ENCODE assay signal across 10 mouse cellular contexts in genomic region chr15:100375066-100375465, GRCm38 (mm10). TPM values are rescaled to one million over a fixed set of nuclear protein-coding genes. Genes with fewer than 3 reads are reported as not detected.
A peak's percentile ranks its signal among the peaks of the same experiment; 100 is the strongest.
DNase-seq lines count a peak whose midpoint lies in the region; ATAC-seq and TF ChIP-seq lines count a peak whose summit lies in the region.
"Had no signal": no experiment of that assay in that cellular context is flagged by ENCODE, and none has a peak within 500 bp of the region (broad histone marks: within the 10 kb centered on the region; RNA-seq: fewer than 3 reads in every experiment).

No protein-coding gene starts in this region.

- no peak overlapping the region for H3K27ac ChIP-seq in forebrain, embryonic 11.5 days (ENCODE audit: low read depth, low read length)
- no peak overlapping the region for H3K27ac ChIP-seq in forebrain, embryonic 12.5 days
- H3K27ac ChIP-seq in embryonic facial prominence, embryonic 10.5 days (replicated peaks) = no peak overlapping the region
- H3K27ac ChIP-seq in liver, postnatal 0 days (ENCODE audit: low read depth) = no peak overlapping the region
- H3K27ac ChIP-seq in small intestine, adult 2 months (ENCODE audit: insufficient read depth, low read depth, low read length) = no peak overlapping the region
- H3K27ac ChIP-seq: limb, embryonic 12.5 days had no signal

- DNase-seq in forebrain, embryonic 11.5 days (ENCODE audit: low spot score) = peak; percentile 71
- peak; percentile 81 for DNase-seq in 3T3-L1 (ENCODE audit: low read depth, low spot score)
- peak; percentile 71 for DNase-seq in adrenal gland, postnatal 14 days
- DNase-seq in embryonic facial prominence, embryonic 10.5 days (ENCODE audit: low spot score) = peak; percentile 63
- DNase-seq in kidney, postnatal 14 days = peak; percentile 76
- peak; percentile 64 for DNase-seq in liver, postnatal 0 days

- no peaks in the 10 kb centered on the region for H3K9me3 ChIP-seq in forebrain, embryonic 11.5 days (ENCODE audit: control insufficient read depth, low read length)
- H3K9me3 ChIP-seq in forebrain, embryonic 12.5 days = 0 out of 2 replicates have a peak, but pooled peaks cover 7% of the 10 kb centered on the region
- no peaks in the 10 kb centered on the region for H3K9me3 ChIP-seq in embryonic facial prominence, embryonic 10.5 days
- no peaks in the 10 kb centered on the region for H3K9me3 ChIP-seq in liver, postnatal 0 days (ENCODE audit: low read length)

- no peak for TF ChIP-seq EP300 in liver, postnatal 0 days (IDR thresholded peaks at IDR 0.05; ENCODE audit: low read depth)

- no peak for ATAC-seq in forebrain, embryonic 11.5 days (replicated peaks; ENCODE audit: low FRiP score)
- no peak for ATAC-seq in forebrain, embryonic 12.5 days (ENCODE audit: low FRiP score)
- no peak for ATAC-seq in liver, postnatal 0 days

- no peaks in the 10 kb centered on the region for H3K27me3 ChIP-seq in forebrain, embryonic 11.5 days (ENCODE audit: control insufficient read depth, insufficient read depth, low read length)
- no peaks in the 10 kb centered on the region for H3K27me3 ChIP-seq in forebrain, embryonic 12.5 days
- no peaks in the 10 kb centered on the region for H3K27me3 ChIP-seq in embryonic facial prominence, embryonic 10.5 days (replicated peaks; ENCODE audit: low read depth, poor library complexity, severe bottlenecking)
- H3K27me3 ChIP-seq in liver, postnatal 0 days (ENCODE audit: insufficient read depth, low read length) = no peaks in the 10 kb centered on the region
- peaks cover 4% of the 10 kb centered on the region; the same call in 1 of the 2 replicates for H3K27me3 ChIP-seq in small intestine, adult 2 months (ENCODE audit: control insufficient read depth, insufficient read depth, low read length)
- H3K27me3 ChIP-seq: limb, embryonic 12.5 days had no signal

- no peak overlapping the region for H3K9ac ChIP-seq in forebrain, embryonic 11.5 days (ENCODE audit: low read length)
- no peak overlapping the region for H3K9ac ChIP-seq in forebrain, embryonic 12.5 days
- H3K9ac ChIP-seq in liver, postnatal 0 days (replicated peaks) = no peak overlapping the region
- H3K9ac ChIP-seq: limb, embryonic 12.5 days had no signal

- no peaks in the 10 kb centered on the region for H3K36me3 ChIP-seq in forebrain, embryonic 11.5 days (ENCODE audit: control insufficient read depth, insufficient read depth, low read length)
- no peaks in the 10 kb centered on the region for H3K36me3 ChIP-seq in forebrain, embryonic 12.5 days (replicated peaks)
- no peaks in the 10 kb centered on the region for H3K36me3 ChIP-seq in embryonic facial prominence, embryonic 10.5 days (replicated peaks)
- H3K36me3 ChIP-seq in liver, postnatal 0 days (replicated peaks; ENCODE audit: insufficient read depth, low read length) = no peaks in the 10 kb centered on the region
- H3K36me3 ChIP-seq in small intestine, adult 2 months (ENCODE audit: control insufficient read depth, insufficient read depth, low read length) = no peaks in the 10 kb centered on the region
- H3K36me3 ChIP-seq: limb, embryonic 12.5 days had no signal

- no peak overlapping the region for H3K4me2 ChIP-seq in forebrain, embryonic 11.5 days (ENCODE audit: low read depth, low read length, severe bottlenecking)
- no peak overlapping the region for H3K4me2 ChIP-seq in forebrain, embryonic 12.5 days
- H3K4me2 ChIP-seq in liver, postnatal 0 days (ENCODE audit: low read depth, low read length) = no peak overlapping the region
- H3K4me2 ChIP-seq: limb, embryonic 12.5 days had no signal

- no peak overlapping the region for H3K4me3 ChIP-seq in forebrain, embryonic 11.5 days (ENCODE audit: low read depth, low read length)
- no peak overlapping the region for H3K4me3 ChIP-seq in forebrain, embryonic 12.5 days (replicated peaks)
- H3K4me3 ChIP-seq in embryonic facial prominence, embryonic 10.5 days = no peak overlapping the region
- H3K4me3 ChIP-seq in liver, postnatal 0 days (ENCODE audit: low read depth, low read length) = no peak overlapping the region
- H3K4me3 ChIP-seq in small intestine, adult 2 months (ENCODE audit: low read depth, low read length) = no peak overlapping the region
- H3K4me3 ChIP-seq: limb, embryonic 12.5 days had no signal

- peak; percentile 70 for TF ChIP-seq CTCF in liver, postnatal 0 days (IDR thresholded peaks at IDR 0.05; ENCODE audit: low read depth)
- TF ChIP-seq CTCF in small intestine, adult 2 months (IDR thresholded peaks at IDR 0.05; ENCODE audit: extremely low read depth, insufficient read length, insufficient replicate concordance, low read depth, low read length) = peak; percentile 36; the same call in 1 of the 2 replicates

- TF ChIP-seq POLR2A in small intestine, adult 2 months (IDR thresholded peaks at IDR 0.05; ENCODE audit: low read depth, low read length) = no peak

- no peaks in the 10 kb centered on the region for H3K4me1 ChIP-seq in forebrain, embryonic 11.5 days (replicated peaks; ENCODE audit: control insufficient read depth, insufficient read depth, low read length)
- H3K4me1 ChIP-seq in forebrain, embryonic 12.5 days = no peaks in the 10 kb centered on the region
- H3K4me1 ChIP-seq in embryonic facial prominence, embryonic 10.5 days = peaks cover 7% of the 10 kb centered on the region; the same call in 1 of the 2 replicates
- no peaks in the 10 kb centered on the region for H3K4me1 ChIP-seq in liver, postnatal 0 days (ENCODE audit: insufficient read depth)
- peaks cover 1% of the 10 kb centered on the region; the same call in 1 of the 2 replicates for H3K4me1 ChIP-seq in small intestine, adult 2 months (ENCODE audit: control insufficient read depth, insufficient read depth, insufficient read length, low read length)
- H3K4me1 ChIP-seq: limb, embryonic 12.5 days had no signal

- 44% methylated on average over 5 of the region's 5 CpGs for WGBS in forebrain, embryonic 11.5 days
- WGBS in forebrain, embryonic 12.5 days = 43% methylated on average over 5 of the region's 5 CpGs
- WGBS in embryonic facial prominence, embryonic 10.5 days = 36% methylated on average over 5 of the region's 5 CpGs
- 34% methylated on average over 5 of the region's 5 CpGs for WGBS in liver, postnatal 0 days (ENCODE audit: insufficient replicate concordance)
- 45% methylated on average over 5 of the region's 5 CpGs for WGBS in small intestine, adult 2 months

RNA-seq across cellular contexts. Expression of gene Higd1c, which starts 10.7 kb away (rescaled TPM):
- not detected in 2 replicates for polyA plus RNA-seq in forebrain, embryonic 11.5 days (2014; fragmentation: Nextera tagmentation; extraction: Ambion mirVana)
- polyA plus RNA-seq in forebrain, embryonic 12.5 days (2016; fragmentation: Nextera tagmentation; extraction: Ambion mirVana) = not detected in 2 replicates
- total RNA-seq in adrenal gland, postnatal 14 days (2021) = 0.83 TPM in 1 of 2 replicates, not detected in the other
- polyA plus RNA-seq in embryonic facial prominence, embryonic 10.5 days (2016; fragmentation: Nextera tagmentation; extraction: Ambion mirVana) = not detected in 2 replicates
- polyA plus RNA-seq in liver, postnatal 0 days (2015; fragmentation: Nextera tagmentation; extraction: Ambion mirVana) = not detected in 2 replicates
- not detected in 2 replicates for polyA plus RNA-seq in small intestine, adult 2 months (2012; rRNA removed)
- polyA plus RNA-seq: limb, embryonic 12.5 days; testis, adult 2 months had no signal

RNA-seq across cellular contexts. Expression of gene Mettl7a2, which starts 22.1 kb away (rescaled TPM):
- not detected in 2 replicates for polyA plus RNA-seq in forebrain, embryonic 11.5 days (2014; fragmentation: Nextera tagmentation; extraction: Ambion mirVana)
- not detected in 2 replicates for polyA plus RNA-seq in forebrain, embryonic 12.5 days (2016; fragmentation: Nextera tagmentation; extraction: Ambion mirVana)
- total RNA-seq in adrenal gland, postnatal 14 days (2021) = 1.5 and 2.2 TPM in 2 replicates
- not detected in 2 replicates for polyA plus RNA-seq in embryonic facial prominence, embryonic 10.5 days (2016; fragmentation: Nextera tagmentation; extraction: Ambion mirVana)
- not detected in 2 replicates for polyA plus RNA-seq in liver, postnatal 0 days (2015; fragmentation: Nextera tagmentation; extraction: Ambion mirVana)
- polyA plus RNA-seq in small intestine, adult 2 months (2012; rRNA removed) = not detected in 2 replicates
- polyA plus RNA-seq: limb, embryonic 12.5 days; testis, adult 2 months had no signal

RNA-seq across cellular contexts. Expression of gene Methig1, which starts 22.1 kb away (rescaled TPM):
- polyA plus RNA-seq in forebrain, embryonic 11.5 days (2014; fragmentation: Nextera tagmentation; extraction: Ambion mirVana) = not detected in 2 replicates
- polyA plus RNA-seq in forebrain, embryonic 12.5 days (2016; fragmentation: Nextera tagmentation; extraction: Ambion mirVana) = 0.18 TPM in 1 of 2 replicates, not detected in the other
- 0.68 and 0.78 TPM in 2 replicates for total RNA-seq in adrenal gland, postnatal 14 days (2021)
- polyA plus RNA-seq in embryonic facial prominence, embryonic 10.5 days (2016; fragmentation: Nextera tagmentation; extraction: Ambion mirVana) = not detected in 2 replicates
- polyA plus RNA-seq in liver, postnatal 0 days (2015; fragmentation: Nextera tagmentation; extraction: Ambion mirVana) = 0.12 and 0.15 TPM in 2 replicates
- not detected in 2 replicates for polyA plus RNA-seq in small intestine, adult 2 months (2012; rRNA removed)
- polyA plus RNA-seq: testis, adult 2 months had no signal

RNA-seq across cellular contexts. Expression of gene Mettl7a3, which starts 40.3 kb away (rescaled TPM):
- polyA plus RNA-seq in forebrain, embryonic 11.5 days (2014; fragmentation: Nextera tagmentation; extraction: Ambion mirVana) = not detected in 2 replicates
- polyA plus RNA-seq in forebrain, embryonic 12.5 days (2016; fragmentation: Nextera tagmentation; extraction: Ambion mirVana) = not detected in 2 replicates
- total RNA-seq in adrenal gland, postnatal 14 days (2021) = 0.26 TPM in 1 of 2 replicates, not detected in the other
- polyA plus RNA-seq in embryonic facial prominence, embryonic 10.5 days (2016; fragmentation: Nextera tagmentation; extraction: Ambion mirVana) = not detected in 2 replicates
- not detected in 2 replicates for polyA plus RNA-seq in liver, postnatal 0 days (2015; fragmentation: Nextera tagmentation; extraction: Ambion mirVana)
- not detected in 2 replicates for polyA plus RNA-seq in small intestine, adult 2 months (2012; rRNA removed)
- polyA plus RNA-seq: testis, adult 2 months had no signal

RNA-seq across cellular contexts. Expression of gene Gm5475, which starts 46.9 kb away (rescaled TPM):
- not detected in 2 replicates for polyA plus RNA-seq in forebrain, embryonic 11.5 days (2014; fragmentation: Nextera tagmentation; extraction: Ambion mirVana)
- polyA plus RNA-seq in forebrain, embryonic 12.5 days (2016; fragmentation: Nextera tagmentation; extraction: Ambion mirVana) = 0.08 and 0.17 TPM in 2 replicates
- total RNA-seq in adrenal gland, postnatal 14 days (2021) = 0.19 TPM in 2 replicates
- polyA plus RNA-seq in embryonic facial prominence, embryonic 10.5 days (2016; fragmentation: Nextera tagmentation; extraction: Ambion mirVana) = 0.05 TPM in 1 of 2 replicates, not detected in the other
- 0.04 TPM in 1 of 2 replicates, not detected in the other for polyA plus RNA-seq in liver, postnatal 0 days (2015; fragmentation: Nextera tagmentation; extraction: Ambion mirVana)
- polyA plus RNA-seq in small intestine, adult 2 months (2012; rRNA removed) = 0.13 and 0.20 TPM in 2 replicates
